Mouse (Mus musculus) hindbrain, embryonic 16.5 days (tissue): ENCODE measurements around the gene Gm20695. TPM values are rescaled to one million over a fixed set of nuclear protein-coding genes. Genes with fewer than 3 reads are reported as not detected.
A peak's percentile ranks its signal among the peaks of the same experiment; 100 is the strongest.

Source experiments
- ATAC-seq: fragments of 200-750 bp; cut with Nextera tagmentation; 2 replicates; pipeline ENCODE4 v1.8.0; 2017; ENCODE audit warnings: moderate TSS enrichment, moderate library complexity
- H3K27ac ChIP-seq: fragments of 300-500 bp; sonication (generic); 2 replicates; pipeline ENCODE4 v1.5.1; 2014; ENCODE audit warnings: low read depth, mild to moderate bottlenecking, control low read depth, low read length, moderate library complexity
- H3K27me3 ChIP-seq: fragments of 300-500 bp; sonication (generic); replicated peaks from 2 replicates; pipeline ENCODE4 v1.6.1; 2014; ENCODE audit warnings: low read length; ENCODE audit not compliant: control insufficient read depth, insufficient read depth
- H3K36me3 ChIP-seq: fragments of 300-500 bp; sonication (generic); 2 replicates; pipeline ENCODE4 v1.6.1; 2014; ENCODE audit warnings: mild to moderate bottlenecking, low read length, moderate library complexity, mixed read lengths; ENCODE audit not compliant: control insufficient read depth, insufficient read depth
- H3K4me1 ChIP-seq: fragments of 300-500 bp; sonication (generic); 2 replicates; pipeline ENCODE4 v1.6.1; 2014; ENCODE audit warnings: low read depth, low read length; ENCODE audit not compliant: control insufficient read depth, insufficient read depth
- H3K4me2 ChIP-seq: fragments of 300-500 bp; sonication (generic); 2 replicates; pipeline ENCODE4 v1.6.1; 2014; ENCODE audit warnings: mild to moderate bottlenecking, low read length, control low read depth, moderate library complexity
- H3K4me3 ChIP-seq: fragments of 300-500 bp; sonication (generic); 2 replicates; pipeline ENCODE4 v1.5.1; 2014; ENCODE audit warnings: mild to moderate bottlenecking, low read length, control low read depth, moderate library complexity
- H3K9ac ChIP-seq: fragments of 300-500 bp; sonication (generic); 2 replicates; pipeline ENCODE4 v1.6.1; 2014; ENCODE audit warnings: low read depth, mild to moderate bottlenecking, control low read depth, low read length, moderate library complexity
- H3K9me3 ChIP-seq: fragments of 300-500 bp; sonication (generic); 2 replicates; pipeline ENCODE4 v1.6.1; 2014; ENCODE audit warnings: mild to moderate bottlenecking, low read length, moderate library complexity; ENCODE audit not compliant: control insufficient read depth
- WGBS: fragments of 180-500 bp; shearing (Covaris S2); extraction: QIAGEN DNeasy Blood & Tissue Kit; methylation state at CpG from one replicate; pipeline ENCODE4 v1.1.7; 2014; 5-methylcytosine and 5-hydroxymethylcytosine counted together
- polyA plus RNA-seq: library from polyadenylated mRNA; unstranded; fragments of >200 nt; fragmentation: Nextera tagmentation; extraction: Ambion mirVana; gene quantifications from 2 replicates; pipeline ENCODE4 v1.2.1, GENCODE M21; 2015

Gm20695 gene
- polyA plus RNA-seq, 1 experiment from 2014 or later: 1.5 TPM

GRCm38 (mm10) chr16:3885065-3885670 lies 720 bp downstream of the Gm20695 start:
- ATAC-seq: no peak; the same call in 1 of the 2 replicates

GRCm38 (mm10) chr16:3891621-3892295 lies 7.3 kb downstream of the Gm20695 start:
- no peaks in the 10 kb centered on the region for H3K4me1 ChIP-seq
- no peaks in the 10 kb centered on the region; the same call in 1 of the 2 replicates for H3K36me3 ChIP-seq
- H3K9me3 ChIP-seq: no peaks in the 10 kb centered on the region
- no peaks in the 10 kb centered on the region for H3K27me3 ChIP-seq
- WGBS: 95% methylated on average over 14 of the region's 14 CpGs
- ATAC-seq: no peak
- no peak overlapping the region for H3K4me2 ChIP-seq
- no peak overlapping the region for H3K4me3 ChIP-seq
- no peak overlapping the region for H3K9ac ChIP-seq
- H3K27ac ChIP-seq: no peak overlapping the region

More at GRCm38 (mm10) chr16:3885065-3885670, 720 bp downstream of the Gm20695 start:
- peaks cover 13% of the 10 kb centered on the region for H3K4me1 ChIP-seq
- peak overlapping the region; percentile 93 for H3K9ac ChIP-seq
- no peaks in the 10 kb centered on the region for H3K27me3 ChIP-seq
- H3K27ac ChIP-seq: peak overlapping the region; percentile 97
- H3K4me3 ChIP-seq: peak overlapping the region; percentile 88
- no peaks in the 10 kb centered on the region for H3K9me3 ChIP-seq
- 6% methylated on average over 10 of the region's 10 CpGs for WGBS
- peak overlapping the region; percentile 72 for H3K4me2 ChIP-seq
- no peaks in the 10 kb centered on the region for H3K36me3 ChIP-seq

- 72% methylated on average over 3 of the region's 3 CpGs for WGBS
- H3K9me3 ChIP-seq: no peaks in the 10 kb centered on the region
- H3K4me3 ChIP-seq: no peak overlapping the region
- no peaks in the 10 kb centered on the region for H3K4me1 ChIP-seq
- H3K27me3 ChIP-seq: no peaks in the 10 kb centered on the region
- H3K9ac ChIP-seq: no peak overlapping the region
- peaks cover 6% of the 10 kb centered on the region; the same call in 1 of the 2 replicates for H3K36me3 ChIP-seq
- H3K4me2 ChIP-seq: no peak overlapping the region
- H3K27ac ChIP-seq: no peak overlapping the region
- no peak for ATAC-seq
Observed at GRCm38 (mm10) chr16:3893739-3894138, 9.3 kb downstream of the Gm20695 start.

GRCm38 (mm10) chr16:3895173-3895792 lies 10.8 kb downstream of the Gm20695 start:
- H3K9me3 ChIP-seq: no peaks in the 10 kb centered on the region
- H3K4me1 ChIP-seq: no peaks in the 10 kb centered on the region
- H3K27ac ChIP-seq: no peak overlapping the region
- no peak overlapping the region for H3K4me3 ChIP-seq
- no peak for ATAC-seq
- 87% methylated on average over 9 of the region's 9 CpGs for WGBS
- no peak overlapping the region for H3K4me2 ChIP-seq
- H3K36me3 ChIP-seq: peaks cover 20% of the 10 kb centered on the region
- no peak overlapping the region for H3K9ac ChIP-seq
- no peaks in the 10 kb centered on the region for H3K27me3 ChIP-seq

- Histone ChIP-seq H3K36me3 (peaks cover 27% of the 10 kb centered on the region), H3K9me3 (no peaks in the 10 kb centered on the region), H3K4me1 (no peaks in the 10 kb centered on the region), H3K27ac (no peak overlapping the region), H3K4me2 (no peak overlapping the region), H3K9ac (no peak overlapping the region), H3K27me3 (no peaks in the 10 kb centered on the region), H3K4me3 (no peak overlapping the region)
- WGBS: 87% methylated on average over 6 of the region's 6 CpGs
- ATAC-seq: no peak
Observed at GRCm38 (mm10) chr16:3896046-3896445, 11.6 kb downstream of the Gm20695 start.

GRCm38 (mm10) chr16:3896553-3896952 lies 12.1 kb downstream of the Gm20695 start:
- peaks cover 28% of the 10 kb centered on the region for H3K36me3 ChIP-seq
- 95% methylated on average over 1 of the region's 1 CpGs for WGBS

GRCm38 (mm10) chr16:3907471-3907870 lies 23.0 kb downstream of the Gm20695 start:
- 65% methylated on average over 2 of the region's 2 CpGs for WGBS

More at GRCm38 (mm10) chr16:3896553-3896952, 12.1 kb downstream of the Gm20695 start:
- Histone ChIP-seq H3K4me3 (no peak overlapping the region), H3K4me1 (no peaks in the 10 kb centered on the region), H3K9me3 (no peaks in the 10 kb centered on the region), H3K27me3 (no peaks in the 10 kb centered on the region), H3K27ac (no peak overlapping the region), H3K9ac (no peak overlapping the region), H3K4me2 (no peak overlapping the region)
- no peak for ATAC-seq

GRCm38 (mm10) chr16:3908537-3909111 lies 24.2 kb downstream of the Gm20695 start, which contains the start of the genes 1700037C18Rik and Cluap1:
1700037C18Rik (minus strand) TSS chr16:3908689.
Cluap1 (plus strand) TSS chr16:3908801.
- H3K9me3 ChIP-seq: no peaks in the 10 kb centered on the region
- H3K4me2 ChIP-seq: peak within 1 kb of the TSS; percentile 58
- peak within 1 kb of the TSS; percentile 67 for H3K4me3 ChIP-seq
- H3K36me3 ChIP-seq: peaks cover 32% of the 10 kb centered on the region
- H3K27me3 ChIP-seq: no peaks in the 10 kb centered on the region
- ATAC-seq: peak; percentile 97
- H3K4me1 ChIP-seq: peaks cover 17% of the 10 kb centered on the region
- H3K27ac ChIP-seq: peak within 1 kb of the TSS; percentile 82
- peak within 1 kb of the TSS; percentile 78 for H3K9ac ChIP-seq
- under 1% methylated on average over 33 of the region's 33 CpGs for WGBS

More at GRCm38 (mm10) chr16:3907471-3907870, 23.0 kb downstream of the Gm20695 start:
- no peak overlapping the region for H3K27ac ChIP-seq
- no peaks in the 10 kb centered on the region for H3K27me3 ChIP-seq
- ATAC-seq: no peak
- H3K9ac ChIP-seq: no peak overlapping the region
- H3K9me3 ChIP-seq: no peaks in the 10 kb centered on the region
- no peak overlapping the region for H3K4me3 ChIP-seq
- H3K36me3 ChIP-seq: peaks cover 28% of the 10 kb centered on the region
- H3K4me1 ChIP-seq: peaks cover 17% of the 10 kb centered on the region
- no peak overlapping the region; the same call in 1 of the 2 replicates for H3K4me2 ChIP-seq
